Mouse (Mus musculus) intestine, embryonic 15.5 days (tissue): ENCODE results near the gene Frem2. TPM values are rescaled to one million over a fixed set of nuclear protein-coding genes. Genes with fewer than 3 reads are reported as not detected.

Source experiments
- ATAC-seq: fragments of 200-750 bp; cut with Nextera tagmentation; 2 replicates; pipeline ENCODE4 v1.8.0; 2017; ENCODE audit warnings: moderate TSS enrichment, moderate library complexity
- H3K27ac ChIP-seq: fragments of 300-500 bp; sonication (generic); 2 replicates; pipeline ENCODE4 v1.5.1; 2015; ENCODE audit warnings: mild to moderate bottlenecking, inconsistent platforms
- H3K27me3 ChIP-seq: fragments of 300-500 bp; sonication (generic); replicated peaks from 2 replicates; pipeline ENCODE4 v1.6.1; 2015; ENCODE audit warnings: inconsistent platforms
- H3K36me3 ChIP-seq: fragments of 300-500 bp; sonication (generic); 2 replicates; pipeline ENCODE4 v1.6.1; 2015; ENCODE audit warnings: inconsistent platforms
- H3K4me1 ChIP-seq: fragments of 300-500 bp; sonication (generic); replicated peaks from 2 replicates; pipeline ENCODE4 v1.6.1; 2015; ENCODE audit warnings: inconsistent platforms
- H3K4me2 ChIP-seq: fragments of 300-500 bp; sonication (generic); replicated peaks from 2 replicates; pipeline ENCODE4 v1.6.1; 2015; ENCODE audit warnings: mild to moderate bottlenecking, inconsistent platforms
- H3K4me3 ChIP-seq: fragments of 300-500 bp; sonication (generic); replicated peaks from 2 replicates; pipeline ENCODE4 v1.5.1; 2015; ENCODE audit warnings: inconsistent platforms
- H3K9ac ChIP-seq: fragments of 300-500 bp; sonication (generic); 2 replicates; pipeline ENCODE4 v1.6.1; 2015; ENCODE audit warnings: inconsistent platforms
- H3K9me3 ChIP-seq: fragments of 300-500 bp; sonication (generic); 2 replicates; pipeline ENCODE4 v1.6.1; 2016; ENCODE audit warnings: inconsistent platforms
- WGBS: fragments of 180-500 bp; shearing (Covaris S2); methylation state at CpG from one replicate; pipeline ENCODE4 v1.1.7; 2015; 5-methylcytosine and 5-hydroxymethylcytosine counted together
- polyA plus RNA-seq: library from polyadenylated mRNA; unstranded; fragments of >200 nt; fragmentation: Nextera tagmentation; extraction: Ambion mirVana; gene quantifications from 2 replicates; pipeline ENCODE4 v1.2.1, GENCODE M21; 2015

Frem2 gene
- polyA plus RNA-seq, 1 experiment from 2014 or later: 7.1 TPM

DNA sequence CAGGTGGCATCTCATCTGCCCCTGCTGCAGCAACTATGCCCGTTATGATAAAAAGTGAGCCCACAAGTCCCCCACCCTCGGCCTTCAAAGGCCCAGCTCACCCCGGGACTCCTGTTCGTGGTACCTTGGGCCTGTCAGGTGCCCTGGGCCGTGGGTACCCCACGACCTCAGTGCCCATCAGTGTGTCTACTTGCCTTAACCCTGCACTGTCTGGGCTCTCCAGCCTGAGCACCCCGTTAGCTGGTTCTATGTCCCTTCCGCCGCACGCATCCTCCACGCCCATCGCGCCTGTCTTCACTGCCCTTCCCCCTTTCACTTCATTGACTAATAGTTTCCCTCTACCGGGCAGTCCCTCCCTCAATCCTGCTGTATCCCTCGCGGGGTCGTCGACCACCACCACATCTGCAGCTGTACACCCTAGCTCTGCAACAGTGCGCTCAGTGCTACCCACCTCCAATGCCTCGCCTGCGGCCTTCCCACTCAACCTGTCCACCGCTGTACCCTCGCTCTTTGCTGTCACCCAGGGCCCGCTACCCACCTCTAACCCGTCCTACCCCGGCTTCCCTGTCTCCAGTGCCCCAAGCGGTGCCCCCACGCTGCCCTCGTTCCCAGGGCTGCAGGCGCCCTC is 178.6 kb downstream of the Frem2 start:
- no peak overlapping the region for H3K4me3 ChIP-seq
- H3K4me2 ChIP-seq: no peak overlapping the region
- H3K9ac ChIP-seq: no peak overlapping the region
- no peaks in the 10 kb centered on the region for H3K27me3 ChIP-seq
- H3K9me3 ChIP-seq: no peaks in the 10 kb centered on the region
- H3K27ac ChIP-seq: no peak overlapping the region
- 0 out of 2 replicates have a peak, but pooled peaks have one; percentile 34 for ATAC-seq
- 95% methylated on average over 30 of the region's 30 CpGs for WGBS
- no peaks in the 10 kb centered on the region for H3K4me1 ChIP-seq
- peaks cover 55% of the 10 kb centered on the region for H3K36me3 ChIP-seq

DNA sequence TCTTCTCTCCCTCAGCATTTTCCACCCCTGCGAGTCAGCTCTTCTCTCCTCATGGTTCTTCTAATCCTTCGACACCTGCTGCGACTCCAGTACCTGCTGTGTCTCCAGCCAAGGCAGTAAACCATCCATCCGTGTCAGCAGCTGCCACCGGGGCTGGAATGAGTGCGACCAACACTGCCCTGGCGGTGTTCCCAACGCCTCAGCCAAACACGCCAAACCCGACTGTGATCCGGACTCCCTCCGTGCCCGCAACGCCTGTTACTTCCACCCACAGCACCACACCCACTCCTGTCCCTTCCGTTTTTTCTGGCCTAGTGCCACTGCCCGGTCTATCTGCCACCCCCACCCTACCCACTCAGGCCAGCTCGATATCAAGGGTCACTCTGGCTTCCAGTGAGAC is 179.7 kb downstream of the Frem2 start:
- H3K4me2 ChIP-seq: no peak overlapping the region
- ATAC-seq: no peak
- H3K4me3 ChIP-seq: no peak overlapping the region
- H3K4me1 ChIP-seq: no peaks in the 10 kb centered on the region
- no peaks in the 10 kb centered on the region for H3K27me3 ChIP-seq
- 93% methylated on average over 17 of the region's 17 CpGs for WGBS
- H3K9ac ChIP-seq: no peak overlapping the region
- H3K9me3 ChIP-seq: no peaks in the 10 kb centered on the region
- H3K27ac ChIP-seq: no peak overlapping the region
- peaks cover 62% of the 10 kb centered on the region for H3K36me3 ChIP-seq

DNA sequence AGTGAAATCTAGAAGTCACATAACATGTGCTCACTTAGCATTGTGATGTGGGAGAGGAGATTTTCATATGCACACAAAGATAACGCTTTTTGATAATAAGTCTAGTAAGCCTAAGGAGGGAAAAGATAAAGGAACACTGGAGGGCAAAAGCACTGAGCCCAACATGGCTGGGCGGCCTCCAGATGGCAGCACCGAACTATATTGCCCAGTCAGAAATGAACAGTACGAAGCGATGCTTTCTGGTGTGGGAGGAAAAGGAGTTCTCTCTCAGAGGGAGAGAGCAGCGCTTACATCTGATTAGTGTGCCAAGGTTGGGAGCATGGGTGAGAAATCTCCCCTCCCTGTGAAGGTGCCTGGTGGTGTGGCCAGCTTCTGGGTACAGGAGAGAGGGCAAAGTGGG is 181.3 kb downstream of the Frem2 start:
- Histone ChIP-seq H3K4me1 (no peaks in the 10 kb centered on the region), H3K27me3 (no peaks in the 10 kb centered on the region), H3K9me3 (no peaks in the 10 kb centered on the region), H3K4me2 (no peak overlapping the region), H3K27ac (no peak overlapping the region), H3K36me3 (peaks cover 61% of the 10 kb centered on the region), H3K9ac (no peak overlapping the region), H3K4me3 (no peak overlapping the region)
- peak; percentile 51 for ATAC-seq
- WGBS: 53% methylated on average over 6 of the region's 6 CpGs

DNA sequence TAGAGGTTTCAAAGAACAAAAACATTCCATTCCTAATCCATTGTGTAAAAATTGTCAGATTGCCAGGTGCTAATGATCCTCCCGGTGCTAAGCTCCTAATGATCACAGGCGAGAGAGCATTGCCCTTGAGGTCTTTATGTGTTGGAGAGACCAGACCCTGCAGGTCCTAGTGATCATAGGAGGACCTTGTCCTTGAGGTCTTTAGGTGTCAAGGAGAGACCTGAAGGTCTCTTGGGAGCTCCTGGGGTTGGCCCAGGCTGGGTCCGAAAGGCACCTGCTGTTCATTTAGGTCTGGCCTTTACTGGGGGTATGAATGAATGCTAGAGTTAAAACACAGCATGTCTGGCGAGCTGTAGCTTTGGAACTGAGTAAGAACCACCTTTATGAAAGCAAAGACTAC is 183.0 kb downstream of the Frem2 start:
- no peaks in the 10 kb centered on the region for H3K27me3 ChIP-seq
- H3K9me3 ChIP-seq: no peaks in the 10 kb centered on the region
- H3K4me2 ChIP-seq: no peak overlapping the region
- 78% methylated on average over 4 of the region's 4 CpGs for WGBS
- peaks cover 60% of the 10 kb centered on the region for H3K36me3 ChIP-seq
- H3K9ac ChIP-seq: no peak overlapping the region
- no peak overlapping the region for H3K27ac ChIP-seq
- no peak overlapping the region for H3K4me3 ChIP-seq
- H3K4me1 ChIP-seq: no peaks in the 10 kb centered on the region; the same call in 1 of the 2 replicates
- no peak for ATAC-seq

DNA sequence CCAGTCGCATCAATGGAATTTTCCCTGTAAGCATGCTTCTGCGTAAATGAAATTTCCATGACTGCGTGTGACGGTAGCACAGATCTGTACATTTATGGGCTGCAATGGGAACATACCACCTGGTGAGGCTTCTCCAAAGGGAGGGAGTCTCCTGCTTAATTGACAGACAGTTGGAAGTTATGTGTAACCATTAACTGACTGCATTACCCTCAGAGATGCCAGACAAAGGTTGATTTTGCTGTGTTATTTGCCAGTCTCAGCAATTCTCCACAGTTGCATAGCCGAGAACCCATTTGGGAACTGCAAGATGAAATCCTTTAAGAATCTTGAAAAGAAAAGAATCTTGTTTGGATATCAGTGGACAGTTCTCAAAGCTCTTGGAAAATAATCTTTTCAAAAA is 185.1 kb downstream of the Frem2 start:
- H3K36me3 ChIP-seq: peaks cover 44% of the 10 kb centered on the region
- no peak overlapping the region for H3K27ac ChIP-seq
- H3K9ac ChIP-seq: no peak overlapping the region
- peaks cover 3% of the 10 kb centered on the region; the same call in 1 of the 2 replicates for H3K4me1 ChIP-seq
- H3K27me3 ChIP-seq: no peaks in the 10 kb centered on the region
- H3K9me3 ChIP-seq: no peaks in the 10 kb centered on the region
- no peak overlapping the region for H3K4me2 ChIP-seq
- WGBS: 94% methylated on average over 5 of the region's 5 CpGs
- no peak for ATAC-seq
- H3K4me3 ChIP-seq: no peak overlapping the region

DNA sequence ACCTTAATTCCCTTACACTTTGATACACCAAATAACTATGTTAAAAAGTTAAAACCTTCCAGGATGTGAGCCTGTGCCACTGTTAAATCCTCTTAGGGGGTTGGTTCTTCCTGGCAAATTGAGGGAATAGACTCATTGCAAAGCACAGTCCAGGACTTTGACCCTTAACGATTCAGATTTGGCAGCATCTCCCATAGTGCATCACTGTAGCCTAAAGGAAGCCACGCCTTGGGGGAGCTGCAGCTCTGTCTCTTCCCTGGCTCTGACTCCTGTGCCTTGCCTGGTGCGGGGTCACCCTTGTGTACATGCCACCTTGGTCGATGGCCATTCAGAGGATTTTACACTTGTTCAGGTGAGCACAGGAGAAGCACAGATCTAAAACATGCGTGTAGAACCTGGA is 187.5 kb downstream of the Frem2 start:
- Histone ChIP-seq H3K9me3 (no peaks in the 10 kb centered on the region), H3K4me1 (peaks cover 16% of the 10 kb centered on the region), H3K4me3 (no peak overlapping the region), H3K27ac (no peak overlapping the region), H3K4me2 (no peak overlapping the region), H3K27me3 (no peaks in the 10 kb centered on the region), H3K36me3 (peaks cover 30% of the 10 kb centered on the region), H3K9ac (no peak overlapping the region)
- no peak for ATAC-seq
- 80% methylated on average over 5 of the region's 5 CpGs for WGBS

DNA sequence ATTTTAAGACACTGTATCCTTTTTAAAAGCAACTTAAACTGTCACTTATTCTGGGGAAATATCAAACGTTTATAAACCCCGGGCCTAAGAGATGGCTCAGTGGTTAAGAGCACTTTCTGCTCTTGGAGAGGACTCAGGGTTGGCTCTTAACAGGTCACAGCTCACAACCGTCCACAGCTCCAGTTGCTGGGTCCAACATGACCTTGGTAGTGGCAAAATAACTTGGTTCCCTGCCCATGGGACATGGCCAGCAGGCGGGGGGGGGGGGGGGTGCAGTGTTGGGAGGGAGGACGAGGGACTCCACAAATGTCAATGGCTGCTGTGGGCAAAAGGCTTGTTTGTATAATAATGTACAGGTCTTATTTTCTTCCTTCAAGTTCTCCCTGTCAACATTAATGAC is 189.8 kb downstream of the Frem2 start:
- H3K4me2 ChIP-seq: no peak overlapping the region
- peaks cover 16% of the 10 kb centered on the region for H3K4me1 ChIP-seq
- H3K9ac ChIP-seq: no peak overlapping the region
- H3K4me3 ChIP-seq: no peak overlapping the region
- 70% methylated on average over 4 of the region's 5 CpGs for WGBS
- H3K27ac ChIP-seq: no peak overlapping the region
- no peaks in the 10 kb centered on the region for H3K27me3 ChIP-seq
- H3K9me3 ChIP-seq: no peaks in the 10 kb centered on the region
- peaks cover 12% of the 10 kb centered on the region for H3K36me3 ChIP-seq
- no peak for ATAC-seq

DNA sequence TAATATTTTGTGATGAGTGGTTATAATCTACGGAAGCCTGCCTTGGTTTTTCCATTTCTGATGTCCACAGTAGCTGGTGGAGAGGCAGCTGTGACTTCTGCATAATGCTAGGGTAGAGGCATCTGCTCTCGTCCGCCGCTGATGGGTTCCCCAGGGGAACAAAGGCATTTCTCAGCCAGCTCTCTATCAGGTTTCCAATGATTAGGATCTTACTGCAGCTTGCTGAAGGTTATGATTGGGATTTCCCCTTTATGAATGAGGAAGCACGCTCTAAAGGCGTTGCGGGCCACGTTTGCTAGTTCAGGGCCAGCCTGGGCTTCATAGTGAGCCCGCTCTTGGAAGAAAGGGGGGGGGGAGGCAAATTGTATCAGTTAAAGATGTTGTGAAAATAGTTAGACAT is 190.7 kb downstream of the Frem2 start:
- Histone ChIP-seq H3K4me1 (peaks cover 16% of the 10 kb centered on the region), H3K4me2 (peak overlapping the region; percentile 62), H3K27me3 (no peaks in the 10 kb centered on the region), H3K27ac (no peak overlapping the region), H3K36me3 (peaks cover 7% of the 10 kb centered on the region), H3K9me3 (no peaks in the 10 kb centered on the region), H3K4me3 (no peak overlapping the region), H3K9ac (no peak overlapping the region)
- 74% methylated on average over 9 of the region's 9 CpGs for WGBS
- ATAC-seq: no peak

DNA sequence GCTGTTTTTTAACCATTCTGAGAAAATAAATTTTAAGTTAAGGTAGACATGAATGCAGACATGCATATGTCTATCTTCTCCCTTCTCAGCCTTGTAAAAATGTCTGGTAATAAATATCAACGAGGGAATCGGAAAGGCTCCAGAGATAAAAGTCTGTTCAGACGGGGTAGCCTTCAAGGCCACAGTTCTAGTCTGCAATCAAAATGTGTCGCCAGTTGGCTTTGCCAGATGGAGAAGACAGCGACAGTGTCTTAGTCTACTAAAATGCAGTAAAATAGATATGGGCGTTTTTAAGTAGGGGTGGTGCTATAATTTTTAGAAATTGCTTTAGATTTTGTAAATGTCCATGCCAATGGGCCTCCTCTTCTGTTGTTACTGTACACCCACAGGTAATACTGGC is 191.8 kb downstream of the Frem2 start:
- Histone ChIP-seq H3K4me1 (peaks cover 19% of the 10 kb centered on the region), H3K9me3 (no peaks in the 10 kb centered on the region), H3K4me2 (peak overlapping the region; percentile 62), H3K27me3 (no peaks in the 10 kb centered on the region), H3K9ac (no peak overlapping the region), H3K36me3 (peaks cover 3% of the 10 kb centered on the region; the same call in 1 of the 2 replicates), H3K27ac (no peak overlapping the region), H3K4me3 (peak overlapping the region; percentile 23)
- ATAC-seq: no peak
- 33% methylated on average over 6 of the region's 6 CpGs for WGBS

DNA sequence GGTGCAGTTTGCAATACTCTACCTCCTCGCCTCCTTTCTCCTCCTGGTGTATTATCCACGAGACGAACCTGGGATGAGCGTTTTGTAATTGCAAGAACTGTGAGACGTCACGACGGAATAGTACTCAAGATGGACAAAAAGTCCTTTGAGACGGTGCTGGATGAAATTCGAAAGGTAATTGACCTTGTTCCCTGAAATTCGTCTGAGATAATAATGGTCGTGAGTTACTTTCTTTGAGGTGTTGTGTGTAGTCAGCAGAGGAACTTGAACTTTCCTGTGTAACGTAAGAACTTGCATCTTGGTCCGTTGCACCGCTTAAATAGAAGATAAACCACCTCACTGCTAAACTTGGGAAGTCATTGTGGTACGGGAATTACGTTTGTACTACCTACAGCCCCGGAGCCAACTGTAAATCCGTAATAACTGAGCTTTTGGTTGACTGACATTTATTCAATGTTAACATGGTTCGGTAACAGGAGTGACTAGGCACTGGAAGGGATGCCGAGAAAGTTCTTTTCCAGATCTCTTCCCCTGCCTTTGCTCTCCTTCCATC is 192.9 kb downstream of the Frem2 start:
- under 1% methylated on average over 20 of the region's 20 CpGs for WGBS
- no peak for ATAC-seq
- H3K9me3 ChIP-seq: no peaks in the 10 kb centered on the region
- no peaks in the 10 kb centered on the region for H3K27me3 ChIP-seq
- H3K36me3 ChIP-seq: peaks cover 3% of the 10 kb centered on the region; the same call in 1 of the 2 replicates
- peak overlapping the region; percentile 81; the same call in 1 of the 2 replicates for H3K27ac ChIP-seq
- H3K9ac ChIP-seq: peak overlapping the region; percentile 89
- peak overlapping the region; percentile 96 for H3K4me3 ChIP-seq
- H3K4me2 ChIP-seq: peak overlapping the region; percentile 62
- H3K4me1 ChIP-seq: peaks cover 19% of the 10 kb centered on the region

Other genes with a start within 250 kb of the Frem2 start
- gene Nhlrc3, start 194.0 kb downstream of the Frem2 start, polyA plus RNA-seq: 14.8 and 16.0 TPM in 2 replicates
- 14.2 and 15.0 TPM in 2 replicates for gene Proser1, start 193.7 kb downstream of the Frem2 start, polyA plus RNA-seq
- gene Stoml3, start 168.7 kb downstream of the Frem2 start, polyA plus RNA-seq: 0.09 and 0.15 TPM in 2 replicates
- not detected in 2 replicates for gene Gm10985, start 187.7 kb upstream of the Frem2 start, polyA plus RNA-seq
- 133 and 134 TPM in 2 replicates for gene Ufm1, start 206.5 kb upstream of the Frem2 start, polyA plus RNA-seq